Mouse (Mus musculus): ENCODE results near the gene Olfr1053. TPM values are rescaled to one million over a fixed set of nuclear protein-coding genes. Genes with fewer than 3 reads are reported as not detected.

Gene Olfr1053
- not detected for polyA plus RNA-seq (2012; fragmentation: generic; extraction: Trizol)

DNA sequence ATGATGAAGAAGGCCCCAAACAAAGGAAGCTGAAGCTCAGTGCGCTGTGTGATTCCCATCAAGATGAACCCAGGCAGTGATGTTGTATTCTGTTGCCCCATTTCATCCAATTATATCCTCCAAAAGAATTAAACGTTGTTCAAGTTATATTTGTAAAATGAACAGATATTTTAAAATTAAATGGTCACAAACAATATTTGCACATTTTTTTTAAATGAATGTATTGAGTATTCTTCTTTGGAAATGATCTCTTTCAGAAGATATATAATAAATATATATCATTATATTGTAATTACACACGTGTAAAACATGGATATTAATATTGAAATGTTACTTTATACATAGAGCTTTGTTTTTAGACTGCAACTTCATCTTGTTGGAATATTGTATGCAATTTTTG lies at the start of gene Olfr1053:
Gene Olfr1053 (minus strand): TSS at position 101 of the 400 bp plus-strand sequence.

DNA sequence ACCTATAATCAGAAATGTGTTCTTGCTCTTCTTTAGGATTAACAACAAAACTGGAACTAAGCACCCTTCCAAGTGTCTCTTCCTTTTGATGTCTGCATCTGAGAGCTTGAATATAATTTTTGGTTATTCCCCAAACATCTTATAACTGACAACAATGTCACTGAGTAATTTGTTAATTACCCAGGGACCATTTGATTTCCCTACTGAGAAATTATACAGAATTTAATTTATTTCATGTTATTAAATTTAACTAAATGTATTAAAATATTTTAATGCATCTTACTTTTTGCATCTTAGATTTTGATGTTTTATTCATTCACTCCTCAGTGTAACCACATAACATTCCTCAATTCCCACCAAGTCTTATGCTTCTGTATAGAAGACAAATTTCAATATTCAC lies 47.3 kb upstream of the Olfr1053 start, which contains the start of gene Olfr1056:
Gene Olfr1056 (minus strand): TSS at position 101 of the 400 bp plus-strand sequence.

DNA sequence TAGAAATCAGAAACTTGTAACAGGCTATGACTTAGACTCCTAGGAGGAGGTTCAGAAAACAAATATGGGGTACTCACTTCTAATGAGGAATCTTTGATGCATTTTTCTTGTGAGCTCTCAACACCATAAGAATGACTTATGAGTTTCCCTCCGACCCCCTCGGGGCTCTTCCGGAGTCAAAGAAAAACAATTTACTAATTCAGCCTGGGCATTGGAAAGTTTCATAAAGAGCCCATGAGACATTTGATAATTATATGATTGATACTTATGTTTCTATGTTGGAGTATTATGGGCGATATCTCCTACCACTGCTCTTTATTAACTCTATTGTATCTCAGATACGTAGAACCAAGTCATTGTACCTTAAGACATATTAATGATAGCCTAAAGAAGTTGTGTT lies 35.1 kb upstream of the Olfr1053 start, which contains the start of gene Olfr1055:
Gene Olfr1055 (minus strand): TSS at position 101 of the 400 bp plus-strand sequence.

DNA sequence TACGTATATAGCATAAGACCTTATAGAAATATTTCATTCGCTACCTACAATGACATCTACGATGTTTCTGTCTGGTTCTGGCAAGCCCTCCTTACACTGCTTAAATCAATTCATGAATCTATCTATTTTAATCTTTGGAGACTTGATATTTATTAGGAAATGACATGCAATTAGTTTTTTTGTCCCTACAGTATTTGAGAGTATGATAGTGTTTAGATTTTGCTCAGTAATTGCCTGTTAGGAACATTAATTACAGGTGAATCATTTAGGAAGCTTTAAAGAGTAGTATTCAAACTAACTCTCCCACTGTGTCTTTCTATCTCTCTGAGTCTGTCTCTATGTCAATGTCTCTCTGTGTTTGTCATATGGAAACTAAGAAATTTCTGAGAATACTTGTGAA lies 20.2 kb upstream of the Olfr1053 start, which contains the start of gene Olfr1054:
Gene Olfr1054 (minus strand): TSS at position 101 of the 400 bp plus-strand sequence.

DNA sequence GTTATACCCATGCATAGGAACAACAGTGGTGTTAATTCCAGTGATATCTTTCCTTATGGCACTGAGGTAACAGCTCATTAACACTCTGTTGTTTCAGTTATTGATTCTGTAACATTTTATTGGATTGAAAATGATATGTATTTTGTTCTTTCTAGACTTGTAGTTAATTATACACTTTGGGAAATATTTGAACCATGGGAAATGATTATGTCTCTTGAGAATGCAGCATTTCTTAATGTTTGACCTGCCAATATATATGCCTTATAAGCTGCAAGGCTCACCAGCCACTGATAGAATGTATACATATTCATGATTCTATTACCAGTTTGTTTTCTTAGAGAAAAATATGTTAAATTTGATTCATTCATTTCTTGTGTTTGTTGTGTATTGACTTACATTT lies 22.9 kb downstream of the Olfr1053 start, which contains the start of gene Olfr1052:
Gene Olfr1052 (plus strand): TSS at position 301 of the 400 bp plus-strand sequence.

DNA sequence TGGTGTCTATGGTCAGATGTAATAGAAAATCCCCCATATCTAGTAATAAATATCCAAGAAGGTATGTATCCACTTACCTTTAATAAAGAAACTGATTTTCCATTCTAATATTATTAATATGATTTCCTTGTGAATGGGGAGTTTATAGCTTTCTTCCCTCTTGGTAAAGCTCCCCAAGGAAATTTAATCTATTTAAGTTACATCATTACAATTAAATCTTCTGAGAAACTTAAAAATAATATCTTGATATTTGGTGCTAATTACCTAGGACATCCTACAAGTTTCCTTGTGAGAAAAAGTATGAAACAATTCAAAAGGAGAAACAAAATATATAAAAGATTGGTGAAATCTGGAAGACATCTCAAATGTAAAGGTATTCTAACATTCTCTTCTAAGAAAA lies 36.1 kb downstream of the Olfr1053 start, which contains the start of gene Olfr1051:
Gene Olfr1051 (minus strand): TSS at position 101 of the 400 bp plus-strand sequence.

Other genes with a start within 250 kb of the Olfr1053 start
- gene Olfr1036, start 241.3 kb downstream of the Olfr1053 start, polyA plus RNA-seq (2012; fragmentation: generic; extraction: Trizol): not detected
- gene Olfr1037, start 227.9 kb downstream of the Olfr1053 start, polyA plus RNA-seq (2012; fragmentation: generic; extraction: Trizol): not detected
- gene Olfr1039, start 179.4 kb downstream of the Olfr1053 start, polyA plus RNA-seq (2012; fragmentation: generic; extraction: Trizol): not detected
- not detected for gene Olfr1040, start 168.6 kb downstream of the Olfr1053 start, polyA plus RNA-seq (2012; fragmentation: generic; extraction: Trizol)
- gene Olfr1042, start 153.4 kb downstream of the Olfr1053 start, polyA plus RNA-seq (2012; fragmentation: generic; extraction: Trizol): not detected
- not detected for gene Olfr1043, start 147.8 kb downstream of the Olfr1053 start, polyA plus RNA-seq (2012; fragmentation: generic; extraction: Trizol)
- gene Olfr1044, start 137.5 kb downstream of the Olfr1053 start, polyA plus RNA-seq (2012; fragmentation: generic; extraction: Trizol): not detected
- not detected for gene Olfr52, start 129.6 kb downstream of the Olfr1053 start, polyA plus RNA-seq (2012; fragmentation: generic; extraction: Trizol)
- gene Olfr1045, start 112.3 kb downstream of the Olfr1053 start, polyA plus RNA-seq (2012; fragmentation: generic; extraction: Trizol): not detected
- not detected for gene Olfr1046, start 96.0 kb downstream of the Olfr1053 start, polyA plus RNA-seq (2012; fragmentation: generic; extraction: Trizol)
- gene Olfr1047, start 83.9 kb downstream of the Olfr1053 start, polyA plus RNA-seq (2012; fragmentation: generic; extraction: Trizol): not detected
- gene Olfr1048, start 75.0 kb downstream of the Olfr1053 start, polyA plus RNA-seq (2012; fragmentation: generic; extraction: Trizol): not detected
- not detected for gene Olfr1049, start 57.0 kb downstream of the Olfr1053 start, polyA plus RNA-seq (2012; fragmentation: generic; extraction: Trizol)
- gene Olfr1051, start 36.2 kb downstream of the Olfr1053 start, polyA plus RNA-seq (2012; fragmentation: generic; extraction: Trizol): not detected
- gene Olfr1052, start 22.8 kb downstream of the Olfr1053 start, polyA plus RNA-seq (2012; fragmentation: generic; extraction: Trizol): not detected
- gene Olfr1054, start 20.1 kb upstream of the Olfr1053 start, polyA plus RNA-seq (2012; fragmentation: generic; extraction: Trizol): not detected
- gene Olfr1055, start 35.0 kb upstream of the Olfr1053 start, polyA plus RNA-seq (2012; fragmentation: generic; extraction: Trizol): not detected
- not detected for gene Olfr1056, start 47.2 kb upstream of the Olfr1053 start, polyA plus RNA-seq (2012; fragmentation: generic; extraction: Trizol)
- not detected for gene Olfr1057, start 63.1 kb upstream of the Olfr1053 start, polyA plus RNA-seq (2012; fragmentation: generic; extraction: Trizol)
- not detected for gene Olfr1058, start 73.3 kb upstream of the Olfr1053 start, polyA plus RNA-seq (2012; fragmentation: generic; extraction: Trizol)
- not detected for gene Olfr1061, start 98.8 kb upstream of the Olfr1053 start, polyA plus RNA-seq (2012; fragmentation: generic; extraction: Trizol)
- gene Olfr1062, start 111.5 kb upstream of the Olfr1053 start, polyA plus RNA-seq (2012; fragmentation: generic; extraction: Trizol): not detected
- gene Olfr1065, start 135.3 kb upstream of the Olfr1053 start, polyA plus RNA-seq (2012; fragmentation: generic; extraction: Trizol): not detected
- not detected for gene Olfr1066, start 141.0 kb upstream of the Olfr1053 start, polyA plus RNA-seq (2012; fragmentation: generic; extraction: Trizol)
- gene Olfr228, start 172.1 kb upstream of the Olfr1053 start, polyA plus RNA-seq (2012; fragmentation: generic; extraction: Trizol): not detected
- gene Olfr1076, start 193.2 kb upstream of the Olfr1053 start, polyA plus RNA-seq (2012; fragmentation: generic; extraction: Trizol): not detected
- gene Olfr1079, start 227.2 kb upstream of the Olfr1053 start, polyA plus RNA-seq (2012; fragmentation: generic; extraction: Trizol): not detected
- not detected for gene Olfr1080, start 243.0 kb upstream of the Olfr1053 start, polyA plus RNA-seq (2012; fragmentation: generic; extraction: Trizol)